9 mouse cellular contexts compared by ENCODE assay signal in genomic region chr8:105470681-105471313, GRCm38 (mm10). TPM values are rescaled to one million over a fixed set of nuclear protein-coding genes. Genes with fewer than 3 reads are reported as not detected.
A peak's percentile ranks its signal among the peaks of the same experiment; 100 is the strongest.
DNase-seq lines count a peak whose midpoint lies in the region; ATAC-seq and TF ChIP-seq lines count a peak whose summit lies in the region.
"Had no signal": no experiment of that assay in that cellular context is flagged by ENCODE, and none has a peak within 500 bp of the region (broad histone marks: within the 10 kb centered on the region; RNA-seq: fewer than 3 reads in every experiment).

No protein-coding gene starts in this region.

- WGBS in heart, embryonic 10.5 days = 23% methylated on average over 11 of the region's 11 CpGs
- 27% methylated on average over 11 of the region's 11 CpGs for WGBS in bone marrow, adult 2 months
- 18% methylated on average over 11 of the region's 11 CpGs for WGBS in hindbrain, embryonic 11.5 days

- no peak for TF ChIP-seq POLR2A in bone marrow, adult 2 months (IDR thresholded peaks at IDR 0.05; ENCODE audit: borderline replicate concordance, control insufficient read depth, low read depth, low read length)

- no peak for TF ChIP-seq CTCF in bone marrow, adult 2 months (IDR thresholded peaks at IDR 0.05; ENCODE audit: control insufficient read depth, insufficient read depth, low read length)

- H3K36me3 ChIP-seq in heart, embryonic 10.5 days = 0 out of 2 replicates have a peak, but pooled peaks cover 9% of the 10 kb centered on the region
- 0 out of 2 replicates have a peak, but pooled peaks cover 2% of the 10 kb centered on the region for H3K36me3 ChIP-seq in hindbrain, embryonic 11.5 days (ENCODE audit: control insufficient read depth, insufficient read depth, low read length)

- peak overlapping the region; percentile 47 for H3K4me3 ChIP-seq in heart, embryonic 10.5 days
- H3K4me3 ChIP-seq in bone marrow, adult 2 months (replicated peaks; ENCODE audit: control insufficient read depth, low read depth, low read length) = peak overlapping the region; percentile 6
- H3K4me3 ChIP-seq in hindbrain, embryonic 11.5 days (ENCODE audit: low read depth, low read length) = peak overlapping the region; percentile 43

- DNase-seq in heart, embryonic 10.5 days (ENCODE audit: low spot score) = no peak
- DNase-seq in heart, adult 8-10 months (ENCODE audit: low spot score) = no peak
- no peak for DNase-seq in hindbrain, embryonic 11.5 days (ENCODE audit: low spot score)
- DNase-seq in gastrocnemius, postnatal 4 days (ENCODE audit: low spot score in 2 of 2) = no peak
- DNase-seq in cerebellum, adult 9-10 months = no peak

- peaks cover 56% of the 10 kb centered on the region for H3K27me3 ChIP-seq in heart, embryonic 10.5 days (ENCODE audit: insufficient read depth, poor library complexity, severe bottlenecking)
- H3K27me3 ChIP-seq in hindbrain, embryonic 11.5 days (ENCODE audit: control insufficient read depth, insufficient read depth, low read length) = peaks cover 8% of the 10 kb centered on the region

- peaks cover 61% of the 10 kb centered on the region for H3K4me1 ChIP-seq in heart, embryonic 10.5 days
- peaks cover 2% of the 10 kb centered on the region; the same call in 1 of the 2 replicates for H3K4me1 ChIP-seq in bone marrow, adult 2 months (ENCODE audit: control insufficient read depth, insufficient read depth, low read length)
- H3K4me1 ChIP-seq in hindbrain, embryonic 11.5 days (replicated peaks; ENCODE audit: control insufficient read depth, insufficient read depth, low read length) = peaks cover 40% of the 10 kb centered on the region

- peak overlapping the region; percentile 54 for H3K9ac ChIP-seq in hindbrain, embryonic 11.5 days (ENCODE audit: low read depth, low read length)

- peak; percentile 84 for ATAC-seq in hindbrain, embryonic 11.5 days (ENCODE audit: low FRiP score)
- ATAC-seq in megakaryocyte-erythroid progenitor cell, adult 5-6 weeks (replicated peaks; ENCODE audit: low FRiP score, low TSS enrichment, poor library complexity, severe bottlenecking) = peak; percentile 27
- ATAC-seq in granulocyte monocyte progenitor cell, adult 5-6 weeks (replicated peaks; ENCODE audit: poor library complexity, severe bottlenecking) = no peak

- peak overlapping the region; percentile 65 for H3K4me2 ChIP-seq in hindbrain, embryonic 11.5 days (replicated peaks; ENCODE audit: low read depth, low read length)

- no peaks in the 10 kb centered on the region for H3K9me3 ChIP-seq in heart, embryonic 10.5 days
- H3K9me3 ChIP-seq in hindbrain, embryonic 11.5 days (ENCODE audit: control insufficient read depth, low read length) = no peaks in the 10 kb centered on the region

- H3K27ac ChIP-seq in heart, embryonic 10.5 days = peak overlapping the region; percentile 11; the same call in 1 of the 2 replicates
- no peak overlapping the region for H3K27ac ChIP-seq in bone marrow, adult 2 months (ENCODE audit: control insufficient read depth, insufficient read depth, low read depth, low read length, poor library complexity)
- H3K27ac ChIP-seq in hindbrain, embryonic 11.5 days (ENCODE audit: low read depth, low read length) = peak overlapping the region; percentile 91

RNA-seq across cellular contexts. Expression of gene Tppp3, which starts 0.5 kb away (rescaled TPM):
- 25.5 and 28.4 TPM in 2 replicates for polyA plus RNA-seq in heart, embryonic 10.5 days (2016; fragmentation: Nextera tagmentation; extraction: Ambion mirVana)
- total RNA-seq in heart, adult 8-10 months (2022) = 10 to 100 TPM; 25.8 to 42.5 (median 34.9) TPM
- 3.3 and 3.5 TPM in 2 replicates for polyA plus RNA-seq in bone marrow, adult 2 months (2011; ENCODE audit: insufficient read depth, insufficient read length, low replicate concordance, missing spikeins)
- 206 and 218 TPM in 2 replicates for polyA plus RNA-seq in hindbrain, embryonic 11.5 days (2014; fragmentation: Nextera tagmentation; extraction: Ambion mirVana)
- 0.45 and 1.4 TPM in 2 replicates for total RNA-seq in megakaryocyte-erythroid progenitor cell, adult 5-6 weeks (2014; fragmentation: Nextera tagmentation)
- total RNA-seq in megakaryocyte-erythroid progenitor cell, adult 5-6 weeks (2017) = 1.3 TPM in 1 of 2 replicates, not detected in the other
- not detected in 2 replicates for total RNA-seq in granulocyte monocyte progenitor cell, adult 5-6 weeks (2014; fragmentation: Nextera tagmentation)
- not detected in 2 replicates for total RNA-seq in granulocyte monocyte progenitor cell, adult 5-6 weeks (2017)
- 100 to 1,000 TPM; 527 to 572 TPM for total RNA-seq in gastrocnemius, postnatal 4 days (2021)

RNA-seq across cellular contexts. Expression of gene Zdhhc1, which starts 25.9 kb away (rescaled TPM):
- polyA plus RNA-seq in heart, embryonic 10.5 days (2016; fragmentation: Nextera tagmentation; extraction: Ambion mirVana) = 16.1 and 21.6 TPM in 2 replicates
- 10 to 100 TPM; 13.0 to 15.3 (median 13.5) TPM for total RNA-seq in heart, adult 8-10 months (2022)
- polyA plus RNA-seq in bone marrow, adult 2 months (2011; ENCODE audit: insufficient read depth, insufficient read length, low replicate concordance, missing spikeins) = 7.3 and 10.1 TPM in 2 replicates
- polyA plus RNA-seq in hindbrain, embryonic 11.5 days (2014; fragmentation: Nextera tagmentation; extraction: Ambion mirVana) = 19.0 and 19.7 TPM in 2 replicates
- 8.4 and 12.8 TPM in 2 replicates for total RNA-seq in megakaryocyte-erythroid progenitor cell, adult 5-6 weeks (2014; fragmentation: Nextera tagmentation)
- 2.2 and 3.8 TPM in 2 replicates for total RNA-seq in megakaryocyte-erythroid progenitor cell, adult 5-6 weeks (2017)
- 1.8 and 10.4 TPM in 2 replicates for total RNA-seq in granulocyte monocyte progenitor cell, adult 5-6 weeks (2014; fragmentation: Nextera tagmentation)
- 3.6 and 4.6 TPM in 2 replicates for total RNA-seq in granulocyte monocyte progenitor cell, adult 5-6 weeks (2017)
- 10 to 100 TPM; 21.0 to 21.6 TPM for total RNA-seq in gastrocnemius, postnatal 4 days (2021)

RNA-seq across cellular contexts. Expression of gene Hsd11b2, which starts 47.8 kb away (rescaled TPM):
- 14.8 and 37.5 TPM in 2 replicates for polyA plus RNA-seq in heart, embryonic 10.5 days (2016; fragmentation: Nextera tagmentation; extraction: Ambion mirVana)
- under 1 TPM in 1 of 4 experiments, not detected in 3; 0.22 TPM for total RNA-seq in heart, adult 8-10 months (2022)
- 0.82 TPM in 1 of 2 replicates, not detected in the other for polyA plus RNA-seq in bone marrow, adult 2 months (2011; ENCODE audit: insufficient read depth, insufficient read length, low replicate concordance, missing spikeins)
- 19.6 and 21.1 TPM in 2 replicates for polyA plus RNA-seq in hindbrain, embryonic 11.5 days (2014; fragmentation: Nextera tagmentation; extraction: Ambion mirVana)
- total RNA-seq in megakaryocyte-erythroid progenitor cell, adult 5-6 weeks (2014; fragmentation: Nextera tagmentation) = 0.20 TPM in 1 of 2 replicates, not detected in the other
- 0.19 TPM in 1 of 2 replicates, not detected in the other for total RNA-seq in megakaryocyte-erythroid progenitor cell, adult 5-6 weeks (2017)
- total RNA-seq in granulocyte monocyte progenitor cell, adult 5-6 weeks (2014; fragmentation: Nextera tagmentation) = not detected in 2 replicates
- not detected in 2 replicates for total RNA-seq in granulocyte monocyte progenitor cell, adult 5-6 weeks (2017)
- total RNA-seq in gastrocnemius, postnatal 4 days (2021) = 10 to 100 TPM; 13.3 to 14.8 TPM
- total RNA-seq: liver, adult 2 months had no signal

RNA-seq across cellular contexts. Expression of gene Lrrc36, which starts 57.4 kb away (rescaled TPM):
- 0.09 TPM in 1 of 2 replicates, not detected in the other for polyA plus RNA-seq in heart, embryonic 10.5 days (2016; fragmentation: Nextera tagmentation; extraction: Ambion mirVana)
- under 1 TPM; 0.19 to 0.56 (median 0.45) TPM for total RNA-seq in heart, adult 8-10 months (2022)
- polyA plus RNA-seq in bone marrow, adult 2 months (2011; ENCODE audit: insufficient read depth, insufficient read length, low replicate concordance, missing spikeins) = 1.1 and 3.0 TPM in 2 replicates
- 2.8 and 3.0 TPM in 2 replicates for polyA plus RNA-seq in hindbrain, embryonic 11.5 days (2014; fragmentation: Nextera tagmentation; extraction: Ambion mirVana)
- total RNA-seq in megakaryocyte-erythroid progenitor cell, adult 5-6 weeks (2014; fragmentation: Nextera tagmentation) = 0.61 and 1.5 TPM in 2 replicates
- 0.46 TPM in 1 of 2 replicates, not detected in the other for total RNA-seq in megakaryocyte-erythroid progenitor cell, adult 5-6 weeks (2017)
- total RNA-seq in granulocyte monocyte progenitor cell, adult 5-6 weeks (2014; fragmentation: Nextera tagmentation) = 0.36 TPM in 1 of 2 replicates, not detected in the other
- not detected in 2 replicates for total RNA-seq in granulocyte monocyte progenitor cell, adult 5-6 weeks (2017)
- total RNA-seq in gastrocnemius, postnatal 4 days (2021) = 1 to 10 TPM; 1.6 to 1.7 TPM
- total RNA-seq: liver, adult 2 months had no signal
- polyA plus RNA-seq: liver, adult 2 months had no signal

RNA-seq across cellular contexts. Expression of gene Kctd19, which starts 57.5 kb away (rescaled TPM):
- not detected in 2 replicates for polyA plus RNA-seq in heart, embryonic 10.5 days (2016; fragmentation: Nextera tagmentation; extraction: Ambion mirVana)
- under 1 TPM in 3 of 4 experiments, not detected in 1; 0.11 to 0.31 (median 0.28) TPM for total RNA-seq in heart, adult 8-10 months (2022)
- polyA plus RNA-seq in bone marrow, adult 2 months (2011; ENCODE audit: insufficient read depth, insufficient read length, low replicate concordance, missing spikeins) = not detected in 2 replicates
- polyA plus RNA-seq in hindbrain, embryonic 11.5 days (2014; fragmentation: Nextera tagmentation; extraction: Ambion mirVana) = 0.14 TPM in 1 of 2 replicates, not detected in the other
- total RNA-seq in megakaryocyte-erythroid progenitor cell, adult 5-6 weeks (2014; fragmentation: Nextera tagmentation) = not detected in 2 replicates
- total RNA-seq in megakaryocyte-erythroid progenitor cell, adult 5-6 weeks (2017) = not detected in 2 replicates
- not detected in 2 replicates for total RNA-seq in granulocyte monocyte progenitor cell, adult 5-6 weeks (2014; fragmentation: Nextera tagmentation)
- total RNA-seq in granulocyte monocyte progenitor cell, adult 5-6 weeks (2017) = not detected in 2 replicates
- not detected for total RNA-seq in gastrocnemius, postnatal 4 days (2021)
- total RNA-seq: liver, adult 2 months had no signal
- polyA plus RNA-seq: liver, adult 2 months had no signal

Comparison
In these comparisons a context has a peak if more than half of its experiments do, and no peak if none do; other contexts are left out.
1. RNA of gene Tppp3, which starts 0.5 kb away (total RNA-seq): 527 to 572 TPM in gastrocnemius, postnatal 4 days; 25.8 to 42.5 TPM in heart, adult 8-10 months, 0.45 to 1.4 TPM in megakaryocyte-erythroid progenitor cell, adult 5-6 weeks and not detected in granulocyte monocyte progenitor cell, adult 5-6 weeks; every median in the first group is over 10 times any median in the second.
2. RNA of gene Hsd11b2, which starts 47.8 kb away (total RNA-seq): 13.3 to 14.8 TPM in gastrocnemius, postnatal 4 days; 0.19 to 0.20 TPM in megakaryocyte-erythroid progenitor cell, adult 5-6 weeks, 0.22 TPM in heart, adult 8-10 months and not detected in granulocyte monocyte progenitor cell, adult 5-6 weeks; every median in the first group is over 10 times any median in the second.
3. Peak in every context shown above with its lines, with median percentiles within 50 percentile points of each other: H3K4me3 ChIP-seq.